Mouse (Mus musculus) myocyte (in vitro differentiated cells): Measurements from ENCODE around the gene Smarcc1.

Source experiments
- MYOD1 ChIP-seq, 3 experiments: IDR thresholded peaks; one replicate each; pipeline ENCODE4 v1.6.1; 2011; ENCODE audit warnings: control low read depth in 2 of 3, low read depth in 2 of 3, mild to moderate bottlenecking in 2 of 3, moderate library complexity in 1 of 3; ENCODE audit not compliant: insufficient read length in 2 of 3, control insufficient read depth in 1 of 3
- MYOG ChIP-seq, 3 experiments: IDR thresholded peaks; one replicate each; pipeline ENCODE4 v1.6.1; 2011; ENCODE audit warnings: control low read depth in 2 of 3, low read depth in 2 of 3, mild to moderate bottlenecking in 2 of 3; ENCODE audit not compliant: insufficient read length in 2 of 3, control insufficient read depth in 1 of 3, insufficient read depth in 1 of 3
- POLR2A ChIP-seq: IDR thresholded peaks from one replicate; pipeline ENCODE4 v1.6.1; 2011; ENCODE audit warnings: low read depth, mild to moderate bottlenecking, control low read depth, moderate library complexity; ENCODE audit not compliant: insufficient read length
- USF1 ChIP-seq: IDR thresholded peaks from one replicate; pipeline ENCODE4 v1.6.1; 2011; ENCODE audit warnings: low read depth, mild to moderate bottlenecking, control low read depth, moderate library complexity

- TF ChIP-seq MYOD1 (IDR thresholded peaks at IDR 0.05; ENCODE audit: control insufficient read depth in 1 of 3, insufficient read length in 2 of 3, low read depth in 2 of 3) (no peak), POLR2A (no peak), MYOG (IDR thresholded peaks at IDR 0.05; ENCODE audit: control insufficient read depth in 1 of 3, insufficient read depth in 1 of 3, insufficient read length in 2 of 3, low read depth in 2 of 3) (no peak), USF1 (no peak)
Measured at GRCm38 (mm10) chr9:110234962-110235361, 117.5 kb downstream of the Smarcc1 start.
